15 mouse cellular contexts compared by ENCODE assay signal in genomic region chr11:36338424-36338823, GRCm38 (mm10).
"Had no signal": no experiment of that assay in that cellular context is flagged by ENCODE, and none has a peak within 500 bp of the region (broad histone marks: within the 10 kb centered on the region; RNA-seq: fewer than 3 reads in every experiment).

No protein-coding gene starts in this region.

- ATAC-seq: liver, postnatal 0 days had no signal

- H3K4me1 ChIP-seq: liver, embryonic 13.5 days; liver, embryonic 15.5 days; megakaryocyte, embryonic 14.5 days; neural tube, embryonic 12.5 days; stomach, embryonic 15.5 days had no signal

- H3K9me3 ChIP-seq: liver, embryonic 13.5 days; liver, embryonic 15.5 days; megakaryocyte, embryonic 14.5 days; midbrain, embryonic 12.5 days; neural tube, embryonic 12.5 days; stomach, embryonic 15.5 days had no signal

- H3K27ac ChIP-seq: liver, embryonic 13.5 days; liver, embryonic 15.5 days; macrophage; midbrain, embryonic 12.5 days; neural tube, embryonic 12.5 days; stomach, embryonic 15.5 days; stomach, postnatal 0 days had no signal

- H3K27me3 ChIP-seq: liver, embryonic 13.5 days; liver, embryonic 15.5 days; megakaryocyte, embryonic 14.5 days; midbrain, embryonic 12.5 days; neural tube, embryonic 12.5 days; stomach, embryonic 15.5 days had no signal

- DNase-seq: liver, embryonic 13.5 days; liver, postnatal 0 days; midbrain, embryonic 14.5 days; right cerebral cortex, postnatal 14 days; thymus, adult 2 months; thymus, postnatal 25 days; thymus, postnatal 4 days had no signal

- H3K9ac ChIP-seq: liver, embryonic 13.5 days; liver, embryonic 15.5 days; liver, postnatal 0 days; midbrain, embryonic 12.5 days; neural tube, embryonic 12.5 days; stomach, embryonic 15.5 days had no signal

- H3K4me3 ChIP-seq: liver, embryonic 13.5 days; liver, embryonic 15.5 days; megakaryocyte, embryonic 14.5 days; midbrain, embryonic 12.5 days; neural tube, embryonic 12.5 days; stomach, embryonic 15.5 days had no signal

- H3K36me3 ChIP-seq: liver, embryonic 13.5 days; liver, embryonic 15.5 days; midbrain, embryonic 12.5 days; neural tube, embryonic 12.5 days; stomach, embryonic 15.5 days had no signal

- H3K4me2 ChIP-seq: liver, embryonic 11.5 days; liver, embryonic 13.5 days; liver, embryonic 15.5 days; midbrain, embryonic 12.5 days; neural tube, embryonic 12.5 days; stomach, embryonic 15.5 days had no signal
